Mouse (Mus musculus): ENCODE measurements around the gene Scnn1a.
A peak's percentile ranks its signal among the peaks of the same experiment; 100 is the strongest.

The Scnn1a gene

GRCm38 (mm10) chr6:125342198-125342597 lies 21.7 kb downstream of the Scnn1a start:
- DNase-seq (ENCODE audit: low spot score in 2 of 2) = no peak

GRCm38 (mm10) chr6:125344084-125344483 lies 23.6 kb downstream of the Scnn1a start:
- no peak for DNase-seq (ENCODE audit: low spot score in 2 of 2)

- no peak for DNase-seq (ENCODE audit: low spot score in 2 of 2)
Measured at GRCm38 (mm10) chr6:125344866-125345265, 24.4 kb downstream of the Scnn1a start.

GRCm38 (mm10) chr6:125345625-125346024 lies 25.2 kb downstream of the Scnn1a start:
- no peak for DNase-seq (ENCODE audit: low spot score in 2 of 2)

- DNase-seq (ENCODE audit: low spot score in 2 of 2) = no peak
Measured at GRCm38 (mm10) chr6:125346029-125346428, 25.6 kb downstream of the Scnn1a start.

GRCm38 (mm10) chr6:125348721-125349574 lies 28.5 kb downstream of the Scnn1a start, which contains the start of gene Tnfrsf1a:
Gene Tnfrsf1a, plus strand, starts transcription at chr6:125349362.
- DNase-seq (ENCODE audit: low spot score in 2 of 2) = no peak

GRCm38 (mm10) chr6:125349575-125350230 lies 29.2 kb downstream of the Scnn1a start:
- no peak for DNase-seq (ENCODE audit: low spot score in 2 of 2)

- no peak for DNase-seq (ENCODE audit: low spot score in 2 of 2)
Measured at GRCm38 (mm10) chr6:125350231-125350994, 30.0 kb downstream of the Scnn1a start.

GRCm38 (mm10) chr6:125350995-125351324 lies 30.5 kb downstream of the Scnn1a start:
- DNase-seq (ENCODE audit: low spot score in 2 of 2) = no peak

- no peak for DNase-seq (ENCODE audit: low spot score in 2 of 2)
Measured at GRCm38 (mm10) chr6:125351368-125352045, 31.0 kb downstream of the Scnn1a start.

GRCm38 (mm10) chr6:125352046-125352384 lies 31.6 kb downstream of the Scnn1a start:
- no peak for DNase-seq (ENCODE audit: low spot score in 2 of 2)

- DNase-seq (ENCODE audit: low spot score in 2 of 2) = no peak
Measured at GRCm38 (mm10) chr6:125352811-125353210, 32.4 kb downstream of the Scnn1a start.

GRCm38 (mm10) chr6:125353221-125353620 lies 32.8 kb downstream of the Scnn1a start:
- DNase-seq (ENCODE audit: low spot score in 2 of 2) = no peak

GRCm38 (mm10) chr6:125353655-125354054 lies 33.2 kb downstream of the Scnn1a start:
- no peak for DNase-seq (ENCODE audit: low spot score in 2 of 2)

- DNase-seq (ENCODE audit: low spot score in 2 of 2) = peak in 1 of 2 experiments; percentile 24
Measured at GRCm38 (mm10) chr6:125354352-125355151, 34.1 kb downstream of the Scnn1a start.

- no peak for DNase-seq (ENCODE audit: low spot score in 2 of 2)
Measured at GRCm38 (mm10) chr6:125355197-125355741, 34.8 kb downstream of the Scnn1a start.

GRCm38 (mm10) chr6:125356264-125356663 lies 35.8 kb downstream of the Scnn1a start:
- no peak for DNase-seq (ENCODE audit: low spot score in 2 of 2)

GRCm38 (mm10) chr6:125357334-125357733 lies 36.9 kb downstream of the Scnn1a start:
- DNase-seq (ENCODE audit: low spot score in 2 of 2) = peak in 1 of 2 experiments; percentile 35

- DNase-seq (ENCODE audit: low spot score in 2 of 2) = no peak
Measured at GRCm38 (mm10) chr6:125359999-125360398, 39.5 kb downstream of the Scnn1a start.

GRCm38 (mm10) chr6:125360846-125361245 lies 40.4 kb downstream of the Scnn1a start:
- no peak for DNase-seq (ENCODE audit: low spot score in 2 of 2)

Measured in right cerebral cortex, adult 2 months (tissue).